Mouse (Mus musculus): ENCODE data around the gene Pamr1. TPM values are rescaled to one million over a fixed set of nuclear protein-coding genes. Genes with fewer than 3 reads are reported as not detected.
A peak's percentile ranks its signal among the peaks of the same experiment; 100 is the strongest.

Pamr1 gene
- 5.0 and 5.1 TPM in 2 replicates for polyA plus RNA-seq (2012; rRNA removed)

- peak; percentile 41 to 46 for DNase-seq
- Histone ChIP-seq H3K27ac (ENCODE audit: insufficient read depth, low read length) (no peak within 1 kb of the TSS), H3K27me3 (ENCODE audit: control insufficient read depth, insufficient read depth, low read length) (no peaks in the 10 kb centered on the region; the same call in 1 of the 2 replicates), H3K4me1 (ENCODE audit: control insufficient read depth, insufficient read depth, low read length) (no peaks in the 10 kb centered on the region), H3K4me3 (replicated peaks; ENCODE audit: insufficient read depth, low read depth, low read length) (peak within 1 kb of the TSS; percentile 56)
- no peak for TF ChIP-seq CTCF (IDR thresholded peaks at IDR 0.05; ENCODE audit: borderline replicate concordance, insufficient read depth, low read depth, low read length)
- no peak for TF ChIP-seq POLR2A (IDR thresholded peaks at IDR 0.05; ENCODE audit: borderline replicate concordance, insufficient read depth, low read length)
- 3% methylated on average over 26 of the region's 26 CpGs for WGBS
Observed at GRCm38 (mm10) chr2:102549611-102550266, at the start of gene Pamr1. Gene Pamr1 (plus strand): TSS chr2:102550012.

GRCm38 (mm10) chr2:102507633-102508032 is 42.2 kb upstream of the Pamr1 start:
- Histone ChIP-seq H3K27ac (ENCODE audit: insufficient read depth, low read length) (no peak overlapping the region), H3K4me1 (ENCODE audit: control insufficient read depth, insufficient read depth, low read length) (no peaks in the 10 kb centered on the region), H3K27me3 (ENCODE audit: control insufficient read depth, insufficient read depth, low read length) (no peaks in the 10 kb centered on the region), H3K4me3 (replicated peaks; ENCODE audit: insufficient read depth, low read depth, low read length) (no peak overlapping the region)
- WGBS, result 51% methylated on average over 4 of the region's 4 CpGs
- TF ChIP-seq CTCF (IDR thresholded peaks at IDR 0.05; ENCODE audit: borderline replicate concordance, insufficient read depth, low read depth, low read length) (no peak), POLR2A (IDR thresholded peaks at IDR 0.05; ENCODE audit: borderline replicate concordance, insufficient read depth, low read length) (no peak)
- DNase-seq, result no peak

GRCm38 (mm10) chr2:102508154-102508553 is 41.7 kb upstream of the Pamr1 start:
- 24% methylated on average over 1 of the region's 1 CpGs for WGBS
- Histone ChIP-seq H3K4me3 (replicated peaks; ENCODE audit: insufficient read depth, low read depth, low read length) (no peak overlapping the region), H3K27ac (ENCODE audit: insufficient read depth, low read length) (no peak overlapping the region), H3K27me3 (ENCODE audit: control insufficient read depth, insufficient read depth, low read length) (no peaks in the 10 kb centered on the region), H3K4me1 (ENCODE audit: control insufficient read depth, insufficient read depth, low read length) (no peaks in the 10 kb centered on the region)
- TF ChIP-seq CTCF (IDR thresholded peaks at IDR 0.05; ENCODE audit: borderline replicate concordance, insufficient read depth, low read depth, low read length), result no peak
- TF ChIP-seq POLR2A (IDR thresholded peaks at IDR 0.05; ENCODE audit: borderline replicate concordance, insufficient read depth, low read length), result no peak
- no peak for DNase-seq

GRCm38 (mm10) chr2:102519956-102520355 is 29.9 kb upstream of the Pamr1 start:
- no peak for TF ChIP-seq CTCF (IDR thresholded peaks at IDR 0.05; ENCODE audit: borderline replicate concordance, insufficient read depth, low read depth, low read length)
- TF ChIP-seq POLR2A (IDR thresholded peaks at IDR 0.05; ENCODE audit: borderline replicate concordance, insufficient read depth, low read length), result no peak

DNA sequence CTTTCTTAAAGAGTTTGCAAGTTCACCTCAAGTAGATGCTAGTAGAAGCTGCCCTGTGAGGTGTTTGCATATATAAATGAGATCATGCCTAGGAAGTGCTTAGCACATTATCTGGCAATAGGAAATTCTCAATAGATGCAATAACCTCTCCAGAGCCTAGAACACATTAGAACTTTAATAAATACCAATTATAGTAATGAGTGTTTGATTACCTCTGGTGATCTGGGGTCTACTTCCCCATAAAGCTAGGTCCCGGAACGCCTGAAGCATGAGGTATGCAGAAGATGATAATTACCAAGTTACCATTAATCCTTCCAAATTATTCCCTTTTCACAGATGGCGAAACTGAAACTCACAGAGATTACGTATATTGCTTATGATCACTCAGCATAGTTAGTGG is 22.2 kb upstream of the Pamr1 start:
- Histone ChIP-seq H3K4me1 (ENCODE audit: control insufficient read depth, insufficient read depth, low read length) (no peaks in the 10 kb centered on the region), H3K27ac (ENCODE audit: insufficient read depth, low read length) (no peak overlapping the region), H3K27me3 (ENCODE audit: control insufficient read depth, insufficient read depth, low read length) (no peaks in the 10 kb centered on the region), H3K4me3 (replicated peaks; ENCODE audit: insufficient read depth, low read depth, low read length) (no peak overlapping the region)
- DNase-seq, result no peak
- TF ChIP-seq POLR2A (IDR thresholded peaks at IDR 0.05; ENCODE audit: borderline replicate concordance, insufficient read depth, low read length) (no peak), CTCF (IDR thresholded peaks at IDR 0.05; ENCODE audit: borderline replicate concordance, insufficient read depth, low read depth, low read length) (no peak)
- 93% methylated on average over 4 of the region's 4 CpGs for WGBS

More at GRCm38 (mm10) chr2:102519956-102520355, 29.9 kb upstream of the Pamr1 start:
- Histone ChIP-seq H3K4me3 (replicated peaks; ENCODE audit: insufficient read depth, low read depth, low read length) (no peak overlapping the region), H3K27ac (ENCODE audit: insufficient read depth, low read length) (no peak overlapping the region), H3K27me3 (ENCODE audit: control insufficient read depth, insufficient read depth, low read length) (no peaks in the 10 kb centered on the region), H3K4me1 (ENCODE audit: control insufficient read depth, insufficient read depth, low read length) (no peaks in the 10 kb centered on the region)
- no peak for DNase-seq

DNA sequence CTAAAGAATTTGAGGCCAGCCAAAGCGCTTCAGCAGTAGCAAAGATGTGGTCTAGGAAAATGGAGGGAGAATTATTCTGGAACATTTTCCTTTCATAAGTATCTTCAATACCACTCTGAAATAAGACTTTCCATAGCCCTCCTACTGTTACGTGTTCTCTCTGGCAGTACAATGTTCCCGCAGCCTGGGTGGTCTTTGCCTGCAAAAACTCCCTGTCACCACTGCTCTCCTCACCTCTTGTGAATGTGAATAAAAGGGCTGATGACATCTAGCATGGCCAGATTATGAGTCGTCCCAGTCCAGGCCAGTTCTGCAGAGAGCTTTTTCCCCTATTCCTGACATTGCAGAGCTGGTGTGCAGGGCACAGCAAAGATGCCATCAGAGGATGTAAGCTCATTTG is 16.4 kb upstream of the Pamr1 start:
- no peak overlapping the region for H3K4me3 ChIP-seq (replicated peaks; ENCODE audit: insufficient read depth, low read depth, low read length)
- no peaks in the 10 kb centered on the region for H3K27me3 ChIP-seq (ENCODE audit: control insufficient read depth, insufficient read depth, low read length)
- H3K4me1 ChIP-seq (ENCODE audit: control insufficient read depth, insufficient read depth, low read length), result no peaks in the 10 kb centered on the region
- DNase-seq, result no peak
- no peak for TF ChIP-seq CTCF (IDR thresholded peaks at IDR 0.05; ENCODE audit: borderline replicate concordance, insufficient read depth, low read depth, low read length)
- TF ChIP-seq POLR2A (IDR thresholded peaks at IDR 0.05; ENCODE audit: borderline replicate concordance, insufficient read depth, low read length), result no peak
- H3K27ac ChIP-seq (ENCODE audit: insufficient read depth, low read length), result no peak overlapping the region
- WGBS, result 60% methylated on average over 4 of the region's 4 CpGs

GRCm38 (mm10) chr2:102536766-102537165 is 13.0 kb upstream of the Pamr1 start:
- no peak overlapping the region for H3K4me3 ChIP-seq (replicated peaks; ENCODE audit: insufficient read depth, low read depth, low read length)
- TF ChIP-seq POLR2A (IDR thresholded peaks at IDR 0.05; ENCODE audit: borderline replicate concordance, insufficient read depth, low read length) (no peak), CTCF (IDR thresholded peaks at IDR 0.05; ENCODE audit: borderline replicate concordance, insufficient read depth, low read depth, low read length) (no peak)
- DNase-seq, result no peak
- no peak overlapping the region for H3K27ac ChIP-seq (ENCODE audit: insufficient read depth, low read length)
- WGBS, result 55% methylated on average over 3 of the region's 3 CpGs
- H3K27me3 ChIP-seq (ENCODE audit: control insufficient read depth, insufficient read depth, low read length), result no peaks in the 10 kb centered on the region
- no peaks in the 10 kb centered on the region for H3K4me1 ChIP-seq (ENCODE audit: control insufficient read depth, insufficient read depth, low read length)

GRCm38 (mm10) chr2:102540438-102541230 is 9.2 kb upstream of the Pamr1 start:
- Histone ChIP-seq H3K27ac (ENCODE audit: insufficient read depth, low read length) (no peak overlapping the region), H3K27me3 (ENCODE audit: control insufficient read depth, insufficient read depth, low read length) (no peaks in the 10 kb centered on the region), H3K4me3 (replicated peaks; ENCODE audit: insufficient read depth, low read depth, low read length) (no peak overlapping the region), H3K4me1 (ENCODE audit: control insufficient read depth, insufficient read depth, low read length) (no peaks in the 10 kb centered on the region)
- DNase-seq, result no peak
- 70% methylated on average over 11 of the region's 11 CpGs for WGBS
- no peak for TF ChIP-seq CTCF (IDR thresholded peaks at IDR 0.05; ENCODE audit: borderline replicate concordance, insufficient read depth, low read depth, low read length)
- TF ChIP-seq POLR2A (IDR thresholded peaks at IDR 0.05; ENCODE audit: borderline replicate concordance, insufficient read depth, low read length), result no peak

Measured in cerebellum, adult 2 months (tissue).